Mouse (Mus musculus) CH12.LX (cell line): ENCODE results near the gene Sdr39u1. TPM values are rescaled to one million over a fixed set of nuclear protein-coding genes. Genes with fewer than 3 reads are reported as not detected.

Experiments used
- DNase-seq: peaks from one replicate; pipeline ENCODE4 v3.0.0-alpha.2; 2013; ENCODE audit errors: extremely low read depth
- H3K27ac ChIP-seq: 2 replicates; pipeline ENCODE4 v1.5.1; 2012; ENCODE audit warnings: low read depth, mild to moderate bottlenecking, control low read depth, moderate library complexity; ENCODE audit not compliant: insufficient read depth
- H3K27me3 ChIP-seq: replicated peaks from 2 replicates; pipeline ENCODE3; 2012; ENCODE audit warnings: inconsistent platforms
- H3K36me3 ChIP-seq, 2 experiments: replicated peaks in 1 of 2; 2 replicates each; pipeline versions ENCODE3 to v1.6.1; 2012; ENCODE audit warnings: inconsistent platforms in 1 of 2, low read length in 1 of 2, mild to moderate bottlenecking in 1 of 2, mixed read lengths in 1 of 2, moderate library complexity in 1 of 2; ENCODE audit not compliant: control insufficient read depth in 1 of 2, insufficient read depth in 1 of 2
- H3K4me1 ChIP-seq, 2 experiments: 2 replicates each; pipeline ENCODE4 v1.6.1; 2012; ENCODE audit warnings: inconsistent platforms in 1 of 2, moderate library complexity in 1 of 2; ENCODE audit not compliant: insufficient read depth in 2 of 2, control insufficient read depth in 1 of 2
- H3K4me2 ChIP-seq: 2 replicates; pipeline ENCODE4 v1.6.1; 2012; ENCODE audit warnings: low read depth, mild to moderate bottlenecking, control low read depth; ENCODE audit not compliant: poor library complexity, insufficient read depth, severe bottlenecking
- H3K4me3 ChIP-seq, 3 experiments: fragments of 150-350 bp in 1 of 3; sonication (generic) in 1 of 3; replicated peaks in 1 of 3; 2 replicates each; pipeline versions ENCODE3 to v1.5.1; 2011 to 2012; ENCODE audit warnings: low read depth in 2 of 3, low read length in 2 of 3, mild to moderate bottlenecking in 2 of 3, moderate library complexity in 2 of 3, control low read depth in 1 of 3, improper control_type of control experiment in 1 of 3, inconsistent platforms in 1 of 3, mixed read lengths in 1 of 3; ENCODE audit not compliant: poor library complexity in 1 of 3
- H3K79me2 ChIP-seq: replicated peaks from 2 replicates; pipeline ENCODE4 v1.6.1; 2012; ENCODE audit warnings: mild to moderate bottlenecking, moderate library complexity; ENCODE audit not compliant: control insufficient read depth, poor library complexity, insufficient read depth, severe bottlenecking; ENCODE audit errors: extremely low read depth
- H3K9ac ChIP-seq: 2 replicates; pipeline ENCODE4 v1.6.1; 2012; ENCODE audit warnings: low read depth, mild to moderate bottlenecking, control low read depth, moderate library complexity; ENCODE audit not compliant: insufficient read depth
- H3K9me3 ChIP-seq: replicated peaks from 2 replicates; pipeline ENCODE3; 2012; ENCODE audit warnings: low read length, inconsistent platforms, mixed read lengths
- BHLHE40 ChIP-seq: IDR thresholded peaks from 2 replicates; pipeline ENCODE4 v1.6.1; 2011; ENCODE audit warnings: mild to moderate bottlenecking, low read depth, low read length, improper control_type of control experiment
- CHD1 ChIP-seq: IDR thresholded peaks from 2 replicates; pipeline ENCODE4 v1.6.1; 2012; ENCODE audit warnings: low read depth, low read length, improper control_type of control experiment, inconsistent platforms
- CHD2 ChIP-seq: IDR thresholded peaks from 2 replicates; pipeline ENCODE4 v1.6.1; 2011; ENCODE audit warnings: low read length, improper control_type of control experiment
- CTCF ChIP-seq, 2 experiments: IDR thresholded peaks in 1 of 2; conservative IDR thresholded peaks in 1 of 2; 2 replicates each; pipeline ENCODE4 v1.5.1; 2011 to 2012; ENCODE audit warnings: low read depth in 2 of 2, low read length in 2 of 2, improper control_type of control experiment in 1 of 2, inconsistent platforms in 1 of 2, mild to moderate bottlenecking in 1 of 2, moderate library complexity in 1 of 2
- E2F4 ChIP-seq: IDR thresholded peaks from 2 replicates; pipeline ENCODE4 v1.6.1; 2011; ENCODE audit warnings: low read depth, low read length, improper control_type of control experiment; ENCODE audit not compliant: insufficient replicate concordance
- ELF1 ChIP-seq: IDR thresholded peaks from 2 replicates; pipeline ENCODE4 v1.6.1; 2014; ENCODE audit warnings: low read depth, mild to moderate bottlenecking, inconsistent platforms, low read length, improper control_type of control experiment
- EP300 ChIP-seq: IDR thresholded peaks from 2 replicates; pipeline ENCODE4 v1.6.1; 2011; ENCODE audit warnings: low read length, improper control_type of control experiment
- ETS1 ChIP-seq: conservative IDR thresholded peaks from 2 replicates; pipeline ENCODE4 v1.6.1; 2012; ENCODE audit warnings: low read depth, mild to moderate bottlenecking, inconsistent platforms, low read length, improper control_type of control experiment, moderate library complexity
- GABPA ChIP-seq: IDR thresholded peaks from 2 replicates; pipeline ENCODE4 v1.6.1; 2012; ENCODE audit warnings: low read depth, low read length, improper control_type of control experiment, inconsistent platforms; ENCODE audit not compliant: insufficient replicate concordance
- HCFC1 ChIP-seq: IDR thresholded peaks from 2 replicates; pipeline ENCODE4 v1.6.1; 2012; ENCODE audit warnings: low read depth, mild to moderate bottlenecking, inconsistent platforms, low read length, improper control_type of control experiment
- IRF4 ChIP-seq: IDR thresholded peaks from 2 replicates; pipeline ENCODE4 v1.6.1; 2014; ENCODE audit warnings: low read depth, mild to moderate bottlenecking, inconsistent platforms, low read length, improper control_type of control experiment
- JUN ChIP-seq: IDR thresholded peaks from 2 replicates; pipeline ENCODE4 v1.6.1; 2011; ENCODE audit warnings: low read depth, mild to moderate bottlenecking, low read length, improper control_type of control experiment, moderate library complexity; ENCODE audit not compliant: insufficient read depth
- JUND ChIP-seq: conservative IDR thresholded peaks from 2 replicates; pipeline ENCODE4 v1.6.1; 2011; ENCODE audit warnings: low read depth, low read length, improper control_type of control experiment
- KAT2A ChIP-seq: IDR thresholded peaks from 2 replicates; pipeline ENCODE4 v1.6.1; 2012; ENCODE audit warnings: low read length, improper control_type of control experiment, inconsistent platforms; ENCODE audit not compliant: insufficient replicate concordance
- MAFK ChIP-seq: IDR thresholded peaks from 2 replicates; pipeline ENCODE4 v1.6.1; 2011; ENCODE audit warnings: low read length, improper control_type of control experiment; ENCODE audit not compliant: insufficient replicate concordance
- MAX ChIP-seq: IDR thresholded peaks from 2 replicates; pipeline ENCODE4 v1.6.1; 2011; ENCODE audit warnings: low read length, improper control_type of control experiment
- MAZ ChIP-seq: IDR thresholded peaks from 2 replicates; pipeline ENCODE4 v1.6.1; 2012; ENCODE audit warnings: low read depth, mild to moderate bottlenecking, inconsistent platforms, low read length, improper control_type of control experiment, moderate library complexity
- MEF2A ChIP-seq: IDR thresholded peaks from 2 replicates; pipeline ENCODE4 v1.6.1; 2014; ENCODE audit warnings: low read depth, mild to moderate bottlenecking, inconsistent platforms, low read length, improper control_type of control experiment, borderline replicate concordance
- MXI1 ChIP-seq: IDR thresholded peaks from 2 replicates; pipeline ENCODE4 v1.6.1; 2011; ENCODE audit warnings: mild to moderate bottlenecking, low read depth, low read length, improper control_type of control experiment
- MYC ChIP-seq: IDR thresholded peaks from 2 replicates; pipeline ENCODE4 v1.6.1; 2011; ENCODE audit warnings: low read depth, mild to moderate bottlenecking, improper control_type of control experiment, low read length
- NELFE ChIP-seq: IDR thresholded peaks from 2 replicates; pipeline ENCODE4 v1.6.1; 2011; ENCODE audit warnings: low read depth, low read length, improper control_type of control experiment
- NRF1 ChIP-seq: IDR thresholded peaks from 2 replicates; pipeline ENCODE4 v1.6.1; 2014; ENCODE audit warnings: low read depth, mild to moderate bottlenecking, inconsistent platforms, low read length, improper control_type of control experiment, moderate library complexity
- PAX5 ChIP-seq: IDR thresholded peaks from 2 replicates; pipeline ENCODE4 v1.6.1; 2012; ENCODE audit warnings: low read length, inconsistent platforms, mixed read lengths
- POLR2A ChIP-seq: IDR thresholded peaks from 2 replicates; pipeline ENCODE4 v1.6.1; 2011; ENCODE audit warnings: low read depth, mild to moderate bottlenecking, improper control_type of control experiment, low read length
- POLR2AphosphoS2 ChIP-seq: IDR thresholded peaks from 2 replicates; pipeline ENCODE4 v1.6.1; 2011; ENCODE audit warnings: low read depth, low read length, improper control_type of control experiment
- RAD21 ChIP-seq: IDR thresholded peaks from 2 replicates; pipeline ENCODE4 v1.6.1; 2011; ENCODE audit warnings: low read depth, mild to moderate bottlenecking, low read length, improper control_type of control experiment, moderate library complexity
- RCOR1 ChIP-seq: conservative IDR thresholded peaks from 2 replicates; pipeline ENCODE4 v1.6.1; 2012; ENCODE audit warnings: low read depth, mild to moderate bottlenecking, inconsistent platforms, low read length, improper control_type of control experiment
- SIN3A ChIP-seq: IDR thresholded peaks from 2 replicates; pipeline ENCODE4 v1.6.1; 2012; ENCODE audit warnings: low read length, improper control_type of control experiment, inconsistent platforms
- SMC3 ChIP-seq: IDR thresholded peaks from 2 replicates; pipeline ENCODE4 v1.6.1; 2011; ENCODE audit warnings: low read depth, low read length, improper control_type of control experiment
- TBP ChIP-seq: conservative IDR thresholded peaks from 2 replicates; pipeline ENCODE4 v1.6.1; 2011; ENCODE audit warnings: low read depth, low read length, improper control_type of control experiment
- TCF12 ChIP-seq: IDR thresholded peaks from 2 replicates; pipeline ENCODE4 v1.6.1; 2014; ENCODE audit warnings: low read depth, mild to moderate bottlenecking, inconsistent platforms, low read length, improper control_type of control experiment
- UBTF ChIP-seq: IDR thresholded peaks from 2 replicates; pipeline ENCODE4 v1.6.1; 2012; ENCODE audit warnings: low read depth, mild to moderate bottlenecking, inconsistent platforms, low read length, improper control_type of control experiment, moderate library complexity
- USF1 ChIP-seq: IDR thresholded peaks from 2 replicates; pipeline ENCODE4 v1.6.1; 2014; ENCODE audit warnings: low read depth, mild to moderate bottlenecking, inconsistent platforms, low read length, improper control_type of control experiment
- USF2 ChIP-seq: conservative IDR thresholded peaks from 2 replicates; pipeline ENCODE4 v1.6.1; 2011; ENCODE audit warnings: low read depth, low read length, improper control_type of control experiment
- ZC3H11A ChIP-seq: IDR thresholded peaks from 2 replicates; pipeline ENCODE4 v1.6.1; 2012; ENCODE audit warnings: low read depth, mild to moderate bottlenecking, inconsistent platforms, low read length, improper control_type of control experiment
- ZKSCAN1 ChIP-seq: IDR thresholded peaks from 2 replicates; pipeline ENCODE4 v1.6.1; 2012; ENCODE audit warnings: low read depth, inconsistent platforms, low read length, improper control_type of control experiment, borderline replicate concordance
- ZMIZ1 ChIP-seq: IDR thresholded peaks from 2 replicates; pipeline ENCODE4 v1.6.1; 2012; ENCODE audit warnings: low read depth, mild to moderate bottlenecking, inconsistent platforms, low read length, improper control_type of control experiment
- ZNF384 ChIP-seq: IDR thresholded peaks from 2 replicates; pipeline ENCODE4 v1.6.1; 2012; ENCODE audit warnings: low read depth, low read length, improper control_type of control experiment, inconsistent platforms
- dilution Hi-C: fragments of 300-500 bp; cut with MboI; formaldehyde crosslinking; loops from 2 replicates; pipeline ENCODE4 v1.14.3; 2020; ENCODE audit warnings: low sequenced_read_pairs; ENCODE audit not compliant: extremely low pct_unique_long_range_greater_than_20kb, extremely low pct_ligation_motif_present
- in situ Hi-C: fragments of 300-500 bp; cut with MboI; formaldehyde crosslinking; loops from 3 replicates; pipeline ENCODE4 v1.14.3; 2019; ENCODE audit warnings: low sequenced_read_pairs, low pct_ligation_motif_present, low pct_unique_long_range_greater_than_20kb, mixed read lengths
- polyA plus RNA-seq: library from polyadenylated mRNA; unstranded; fragments of >175 nt; gene quantifications from 2 replicates; pipeline ENCODE4 v1.2.1, GENCODE M21; 2012; ENCODE audit warnings: low read depth; ENCODE audit not compliant: insufficient read length
- total RNA-seq, 2 experiments: library from RNA; depleted of rRNA; stranded (reverse); fragments of 300-350 nt in 1 of 2; fragments of >200 nt in 1 of 2; gene quantifications; 2 replicates each; pipeline ENCODE4 v1.2.3; 2012 to 2014

The Sdr39u1 gene
- total RNA-seq (2012; rRNA removed) (66.7 and 77.6 TPM in 2 replicates), total RNA-seq (2014; rRNA removed) (61.4 and 66.0 TPM in 2 replicates), polyA plus RNA-seq (73.2 and 90.8 TPM in 2 replicates)

GRCm38 (mm10) chr14:55899701-55900413, at the start of gene Sdr39u1:
TSS of gene Sdr39u1 (minus strand) at chr14:55900293.
- H3K36me3 ChIP-seq = peaks cover 33 to 41% of the 10 kb centered on the region in 2 experiments
- peak within 1 kb of the TSS; percentile 89 for H3K27ac ChIP-seq
- H3K9ac ChIP-seq = peak within 1 kb of the TSS; percentile 92
- no peaks in the 10 kb centered on the region for H3K9me3 ChIP-seq
- dilution Hi-C loops = no loop called here
- TF ChIP-seq SMC3 (no peak), PAX5 (no peak), ELF1 (peak; percentile 86), UBTF (no peak), E2F4 (no peak), CHD2 (peak; percentile 97), CTCF (conservative IDR thresholded peaks at IDR 0.05 in 1 of 2, IDR thresholded peaks at IDR 0.05 in 1 of 2; ENCODE audit: low read depth in 2 of 2, low read length in 2 of 2) (no peak), ZNF384 (no peak), ZKSCAN1 (no peak), MYC (peak; percentile 82; the same call in 1 of the 2 replicates), TBP (peak; percentile 92), ZC3H11A (no peak), MAFK (no peak), MAX (peak; percentile 82), RCOR1 (no peak), NRF1 (peak; percentile 86), GABPA (no peak), MEF2A (no peak), HCFC1 (peak; percentile 81), EP300 (no peak), BHLHE40 (peak; percentile 54), ETS1 (no peak; the same call in 1 of the 2 replicates), JUND (no peak), NELFE (peak; percentile 88), IRF4 (no peak), USF1 (peak; percentile 75), TCF12 (peak; percentile 82), ZMIZ1 (peak; percentile 78; the same call in 1 of the 2 replicates), SIN3A (peak; percentile 70), RAD21 (no peak), CHD1 (no peak), JUN (no peak), MXI1 (peak; percentile 49; the same call in 1 of the 2 replicates), KAT2A (peak; percentile 68; the same call in 1 of the 2 replicates), MAZ (peak; percentile 94), USF2 (peak; percentile 65), POLR2A (peak; percentile 97), POLR2AphosphoS2 (peak; percentile 58; the same call in 1 of the 2 replicates)
- TF ChIP-seq, all 38 proteins: peak for 19
- DNase-seq = peak; percentile 96
- Histone ChIP-seq H3K4me1 (peaks cover 13 to 29% of the 10 kb centered on the region in 2 experiments; a peak in 3 of 4 replicates), H3K27me3 (no peaks in the 10 kb centered on the region), H3K4me2 (peak within 1 kb of the TSS; percentile 68), H3K4me3 (peak within 1 kb of the TSS; percentile 73 to 82 (median 73)), H3K79me2 (no peaks in the 10 kb centered on the region)
- in situ Hi-C loops = no loop called here
